Mouse (Mus musculus): ENCODE data around the gene Gzma. TPM values are rescaled to one million over a fixed set of nuclear protein-coding genes. Genes with fewer than 3 reads are reported as not detected.

The Gzma gene
- not detected in 2 replicates for polyA plus RNA-seq (2012)

- TF ChIP-seq GATA1 (IDR thresholded peaks at IDR 0.05; ENCODE audit: low read length) = no peak
Observed at GRCm38 (mm10) chr13:113100879-113101278, at the start of gene Gzma. Gene Gzma, minus strand, starts transcription at chr13:113100981.

DNA sequence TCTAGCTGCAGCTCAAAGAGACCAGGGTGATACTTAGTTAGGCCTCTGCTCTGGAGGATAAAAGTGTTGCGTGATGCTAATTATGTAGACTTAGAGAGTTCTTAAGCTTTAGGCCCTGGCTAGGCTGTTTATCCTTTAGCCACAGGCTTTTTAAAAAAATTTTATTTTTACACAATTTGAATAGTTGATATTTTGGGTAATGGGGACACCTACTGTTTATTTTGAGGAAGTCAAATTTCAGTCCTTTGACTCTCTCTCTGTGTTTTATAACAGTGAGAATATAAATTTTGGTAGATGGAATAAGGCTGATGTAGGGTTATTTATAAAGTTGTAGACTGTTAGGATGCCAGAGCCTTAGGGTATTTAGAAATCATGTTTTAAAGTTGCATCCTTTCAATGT, 38.8 kb upstream of the Gzma start:
- TF ChIP-seq GATA1 (IDR thresholded peaks at IDR 0.05; ENCODE audit: low read length) = no peak

DNA sequence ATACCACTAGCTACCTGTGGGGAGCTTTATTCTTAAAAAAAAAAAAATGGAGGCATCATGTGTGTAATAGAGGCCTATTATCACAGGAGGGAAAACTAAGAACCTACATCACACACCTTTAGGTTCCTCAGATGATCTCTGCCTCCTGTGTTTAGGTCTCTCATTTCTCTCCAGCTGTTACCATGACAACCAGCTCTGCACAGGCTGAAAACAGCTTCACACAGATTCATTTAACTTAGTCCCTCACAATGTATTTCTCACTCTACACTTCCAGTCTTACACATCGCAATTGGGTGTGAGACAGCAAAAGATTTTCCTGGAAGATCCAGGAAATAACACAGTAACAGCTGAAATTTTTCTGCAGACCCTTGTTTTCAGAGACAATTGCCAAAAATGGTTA, 29.2 kb upstream of the Gzma start:
- TF ChIP-seq GATA1 (IDR thresholded peaks at IDR 0.05; ENCODE audit: low read length) = no peak

DNA sequence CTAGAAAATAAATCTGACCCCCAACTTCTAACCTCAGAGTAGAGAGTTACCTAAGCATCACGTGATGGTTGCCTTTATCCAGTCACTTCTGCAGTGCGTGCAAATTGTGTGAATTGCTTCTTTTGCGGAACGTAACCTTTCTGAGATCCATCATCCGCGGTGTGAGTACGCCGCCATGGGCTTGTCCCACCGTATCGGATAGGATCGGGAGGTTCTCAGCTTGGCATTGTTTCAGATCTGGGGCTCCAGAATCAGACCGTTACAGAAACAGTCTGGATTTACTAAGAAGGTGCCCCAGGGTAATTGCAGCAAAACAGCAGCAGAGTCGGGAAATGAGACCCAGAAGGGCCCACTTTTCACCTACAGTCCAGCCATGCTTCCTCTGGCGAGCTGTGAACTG, 20.5 kb upstream of the Gzma start:
- no peak for TF ChIP-seq GATA1 (IDR thresholded peaks at IDR 0.05; ENCODE audit: low read length)

GRCm38 (mm10) chr13:113120324-113121237, 19.8 kb upstream of the Gzma start:
- no peak for TF ChIP-seq GATA1 (IDR thresholded peaks at IDR 0.05; ENCODE audit: low read length)

DNA sequence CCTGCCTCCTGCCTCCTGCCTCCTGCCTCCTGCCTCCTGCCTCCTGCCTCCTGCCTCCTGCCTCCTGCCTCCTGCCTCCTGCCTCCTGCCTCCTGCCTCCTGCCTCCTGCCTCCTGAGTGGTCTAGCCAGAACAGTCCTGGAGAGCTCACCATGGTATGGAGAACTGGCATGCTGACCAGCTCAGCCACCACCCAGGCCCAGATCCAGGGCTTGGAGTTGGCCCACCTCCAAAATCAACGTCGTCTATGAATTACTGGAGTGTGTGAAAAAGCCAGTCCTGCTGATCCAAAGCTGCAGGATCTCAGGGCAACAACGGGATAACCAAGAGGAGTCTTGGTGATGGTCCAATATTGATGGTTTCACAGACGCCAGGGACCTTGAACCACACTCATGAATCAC, 18.2 kb upstream of the Gzma start:
- TF ChIP-seq GATA1 (IDR thresholded peaks at IDR 0.05; ENCODE audit: low read length) = no peak

DNA sequence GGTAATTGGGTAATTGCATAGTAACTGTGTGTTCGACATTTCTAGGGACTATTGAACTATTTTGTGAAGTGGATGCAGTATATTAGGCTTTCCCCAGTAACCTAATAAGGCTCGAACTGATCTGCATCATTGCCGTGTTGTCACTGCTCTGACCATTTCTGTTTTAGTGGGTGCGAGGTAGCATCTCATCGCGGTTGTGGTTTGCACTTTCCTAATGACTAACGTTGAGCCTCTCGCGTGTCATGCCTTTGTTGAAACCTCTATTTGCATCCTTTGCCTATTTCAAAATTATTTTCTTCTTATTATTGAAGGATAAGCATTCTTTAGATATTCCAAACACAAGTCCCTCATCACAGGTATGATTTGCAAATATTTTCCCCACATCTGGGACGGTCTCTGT, 4.0 kb upstream of the Gzma start:
- no peak for TF ChIP-seq GATA1 (IDR thresholded peaks at IDR 0.05; ENCODE audit: low read length)

DNA sequence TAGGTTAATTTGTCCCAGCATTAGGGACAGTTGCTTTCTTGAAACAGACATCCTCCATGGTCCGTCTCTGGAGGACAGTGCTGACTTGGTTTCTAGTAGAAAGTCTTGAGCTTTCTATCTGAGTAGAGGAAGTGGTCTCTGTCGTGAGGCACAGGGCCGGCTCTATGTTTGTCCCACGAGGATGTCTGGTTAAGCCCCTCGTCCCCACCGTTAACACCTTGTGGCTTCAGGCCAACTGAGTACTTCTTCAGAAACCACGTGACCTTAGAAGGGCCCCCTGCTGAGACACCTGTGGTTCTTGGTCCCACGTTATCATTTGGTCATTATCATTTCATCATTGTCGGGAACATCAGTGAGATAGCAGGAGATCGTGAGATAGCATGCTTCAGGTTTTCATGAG, 1.0 kb upstream of the Gzma start:
- no peak for TF ChIP-seq GATA1 (IDR thresholded peaks at IDR 0.05; ENCODE audit: low read length)

DNA sequence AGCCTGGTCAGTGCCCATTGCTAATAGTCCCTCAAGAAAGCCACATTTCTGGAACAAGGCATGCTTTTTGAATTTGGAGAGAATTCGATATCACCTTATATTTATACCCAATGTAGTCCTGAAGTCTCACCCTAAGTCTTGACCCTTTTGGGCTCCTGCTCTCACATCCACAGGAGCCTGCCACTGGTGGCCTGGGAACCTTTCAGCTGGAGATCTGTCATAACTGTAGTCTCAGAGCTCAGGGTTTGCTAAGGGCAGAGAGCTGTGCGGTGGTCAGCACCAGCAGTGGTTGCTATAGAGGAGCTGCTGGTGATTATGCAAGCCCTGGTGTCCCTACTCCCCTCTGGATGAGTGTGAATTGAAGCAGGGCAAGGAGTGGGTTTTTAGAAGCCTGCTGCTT, 2.4 kb downstream of the Gzma start:
- TF ChIP-seq GATA1 (IDR thresholded peaks at IDR 0.05; ENCODE audit: low read length) = no peak

GRCm38 (mm10) chr13:113097011-113097410, 3.8 kb downstream of the Gzma start:
- TF ChIP-seq GATA1 (IDR thresholded peaks at IDR 0.05; ENCODE audit: low read length) = no peak

- TF ChIP-seq GATA1 (IDR thresholded peaks at IDR 0.05; ENCODE audit: low read length) = no peak
Observed at GRCm38 (mm10) chr13:113094618-113095017, 6.2 kb downstream of the Gzma start.

GRCm38 (mm10) chr13:113090489-113090888, 10.3 kb downstream of the Gzma start:
- no peak for TF ChIP-seq GATA1 (IDR thresholded peaks at IDR 0.05; ENCODE audit: low read length)

- TF ChIP-seq GATA1 (IDR thresholded peaks at IDR 0.05; ENCODE audit: low read length) = no peak
Observed at GRCm38 (mm10) chr13:113087226-113088017, 13.4 kb downstream of the Gzma start.

- TF ChIP-seq GATA1 (IDR thresholded peaks at IDR 0.05; ENCODE audit: low read length) = no peak
Observed at GRCm38 (mm10) chr13:113084732-113085131, 16.0 kb downstream of the Gzma start.

GRCm38 (mm10) chr13:113082101-113082500, 18.7 kb downstream of the Gzma start:
- no peak for TF ChIP-seq GATA1 (IDR thresholded peaks at IDR 0.05; ENCODE audit: low read length)

DNA sequence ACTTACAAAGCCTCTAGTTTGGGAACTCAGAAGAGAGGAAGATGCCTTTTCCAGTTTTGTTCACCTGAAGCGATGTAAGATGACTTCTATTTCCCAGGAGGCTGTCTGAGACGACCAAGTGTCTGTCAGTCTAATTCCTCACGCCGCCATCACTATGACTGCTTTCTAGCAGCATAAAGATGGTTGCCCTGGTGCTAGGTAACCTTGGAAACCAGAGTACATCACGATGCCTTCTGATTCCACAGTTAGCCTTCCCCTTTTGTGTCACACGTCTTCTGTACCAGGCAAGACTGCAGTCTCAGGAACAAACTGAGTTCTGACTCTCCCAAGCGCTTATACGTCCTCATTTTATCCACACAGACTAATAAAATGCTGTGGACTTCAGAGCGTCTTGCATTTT, 21.8 kb downstream of the Gzma start:
- TF ChIP-seq GATA1 (IDR thresholded peaks at IDR 0.05; ENCODE audit: low read length) = no peak
